Mouse (Mus musculus) C2C12 (cell line): ENCODE measurements around the gene Trio.

Source experiments
- CEBPB ChIP-seq: IDR thresholded peaks from one replicate; pipeline ENCODE4 v1.6.1; 2011; ENCODE audit warnings: low read depth, mild to moderate bottlenecking, control low read depth, moderate library complexity
- CTCF ChIP-seq: IDR thresholded peaks from one replicate; pipeline ENCODE4 v1.5.1; 2011; ENCODE audit not compliant: control insufficient read depth, insufficient read depth, insufficient read length
- MYOD1 ChIP-seq: IDR thresholded peaks from one replicate; pipeline ENCODE4 v1.6.1; 2011; ENCODE audit warnings: low read depth; ENCODE audit not compliant: control insufficient read depth, insufficient read length

DNA sequence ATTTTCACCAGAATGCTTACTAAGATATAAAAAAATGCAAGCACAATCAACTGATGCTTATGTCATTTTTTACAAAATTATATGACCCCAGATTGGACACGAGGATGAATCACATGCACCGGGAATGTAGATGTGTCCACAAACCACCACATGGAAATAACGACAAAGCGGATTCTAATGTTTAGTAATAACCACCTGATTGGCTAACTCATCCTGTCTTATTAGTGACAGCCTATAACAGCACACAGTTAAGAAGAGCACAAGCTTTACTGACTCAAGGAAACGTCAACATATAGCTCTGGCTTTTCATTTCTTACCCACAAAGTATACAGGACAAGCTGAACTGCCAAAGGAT lies 101.7 kb downstream of the Trio start:
- TF ChIP-seq CTCF (no peak), MYOD1 (no peak), CEBPB (no peak)
